Mouse (Mus musculus): ENCODE results near the gene Tsc22d4. TPM values are rescaled to one million over a fixed set of nuclear protein-coding genes. Genes with fewer than 3 reads are reported as not detected.

The Tsc22d4 gene
- polyA plus RNA-seq, 1 experiment from 2014 or later = 144 TPM

- Histone ChIP-seq H3K27ac (replicated peaks in 1 of 2; ENCODE audit: control insufficient read depth in 1 of 2, insufficient read depth in 1 of 2, low read depth in 2 of 2, low read length in 2 of 2) (no peak overlapping the region), H3K4me3 (ENCODE audit: control insufficient read depth in 1 of 2, insufficient read depth in 1 of 2, low read depth in 1 of 2, low read length in 2 of 2) (peak overlapping the region in 1 of 2 experiments; percentile 63; a peak in 2 of 4 replicates), H3K9me3 (ENCODE audit: control insufficient read depth, low read length) (no peaks in the 10 kb centered on the region), H3K27me3 (ENCODE audit: control insufficient read depth, insufficient read depth, low read length) (no peaks in the 10 kb centered on the region), H3K9ac (ENCODE audit: low read length) (peak overlapping the region; percentile 96), H3K36me3 (ENCODE audit: control insufficient read depth, insufficient read depth, low read length) (peaks cover 50% of the 10 kb centered on the region), H3K4me1 (ENCODE audit: control insufficient read depth in 2 of 2, insufficient read depth in 2 of 2, low read length in 2 of 2) (peaks cover 23 to 39% of the 10 kb centered on the region in 2 experiments), H3K4me2 (ENCODE audit: low read length) (peak overlapping the region; percentile 71)
- WGBS = 76% methylated on average over 13 of the region's 13 CpGs
- no peak for ATAC-seq (ENCODE audit: insufficient number of reproducible peaks, insufficient read depth, low FRiP score, low read depth)
Measured at GRCm38 (mm10) chr5:137782776-137783522, 37.4 kb downstream of the Tsc22d4 start.

- Histone ChIP-seq H3K9me3 (ENCODE audit: control insufficient read depth, low read length) (no peaks in the 10 kb centered on the region), H3K9ac (ENCODE audit: low read length) (peak overlapping the region; percentile 96), H3K27me3 (ENCODE audit: control insufficient read depth, insufficient read depth, low read length) (no peaks in the 10 kb centered on the region), H3K4me3 (ENCODE audit: control insufficient read depth in 1 of 2, insufficient read depth in 1 of 2, low read depth in 1 of 2, low read length in 2 of 2) (peak overlapping the region; percentile 2 to 63; a peak in 3 of 4 replicates), H3K27ac (replicated peaks in 1 of 2; ENCODE audit: control insufficient read depth in 1 of 2, insufficient read depth in 1 of 2, low read depth in 2 of 2, low read length in 2 of 2) (no peak overlapping the region), H3K36me3 (ENCODE audit: control insufficient read depth, insufficient read depth, low read length) (peaks cover 50% of the 10 kb centered on the region), H3K4me2 (ENCODE audit: low read length) (peak overlapping the region; percentile 71), H3K4me1 (ENCODE audit: control insufficient read depth in 2 of 2, insufficient read depth in 2 of 2, low read length in 2 of 2) (peaks cover 26 to 36% of the 10 kb centered on the region in 2 experiments)
- WGBS = 61% methylated on average over 9 of the region's 9 CpGs
- no peak for ATAC-seq (ENCODE audit: insufficient number of reproducible peaks, insufficient read depth, low FRiP score, low read depth)
Measured at GRCm38 (mm10) chr5:137783901-137784540, 38.5 kb downstream of the Tsc22d4 start.

- ATAC-seq (ENCODE audit: insufficient number of reproducible peaks, insufficient read depth, low FRiP score, low read depth) = no peak
- peak overlapping the region; percentile 62 to 63 for H3K4me3 ChIP-seq (ENCODE audit: control insufficient read depth in 1 of 2, insufficient read depth in 1 of 2, low read depth in 1 of 2, low read length in 2 of 2)
- H3K9ac ChIP-seq (ENCODE audit: low read length) = peak overlapping the region; percentile 96
- WGBS = 82% methylated on average over 14 of the region's 14 CpGs
- H3K9me3 ChIP-seq (ENCODE audit: control insufficient read depth, low read length) = no peaks in the 10 kb centered on the region
- H3K27ac ChIP-seq (replicated peaks in 1 of 2; ENCODE audit: control insufficient read depth in 1 of 2, insufficient read depth in 1 of 2, low read depth in 2 of 2, low read length in 2 of 2) = no peak overlapping the region
- peaks cover 50% of the 10 kb centered on the region for H3K36me3 ChIP-seq (ENCODE audit: control insufficient read depth, insufficient read depth, low read length)
- peaks cover 26 to 36% of the 10 kb centered on the region in 2 experiments for H3K4me1 ChIP-seq (ENCODE audit: control insufficient read depth in 2 of 2, insufficient read depth in 2 of 2, low read length in 2 of 2)
- H3K27me3 ChIP-seq (ENCODE audit: control insufficient read depth, insufficient read depth, low read length) = no peaks in the 10 kb centered on the region
- H3K4me2 ChIP-seq (ENCODE audit: low read length) = peak overlapping the region; percentile 71
Measured at GRCm38 (mm10) chr5:137784546-137784945, 39.0 kb downstream of the Tsc22d4 start.

- WGBS = 2% methylated on average over 48 of the region's 62 CpGs
Measured at GRCm38 (mm10) chr5:137785164-137786031, 39.9 kb downstream of the Tsc22d4 start.

GRCm38 (mm10) chr5:137786109-137786942 is 40.8 kb downstream of the Tsc22d4 start:
- H3K27me3 ChIP-seq (ENCODE audit: control insufficient read depth, insufficient read depth, low read length) = no peaks in the 10 kb centered on the region
- H3K27ac ChIP-seq (replicated peaks in 1 of 2; ENCODE audit: control insufficient read depth in 1 of 2, insufficient read depth in 1 of 2, low read depth in 2 of 2, low read length in 2 of 2) = peak overlapping the region; percentile 97 to 98
- peak overlapping the region; percentile 62 to 63 for H3K4me3 ChIP-seq (ENCODE audit: control insufficient read depth in 1 of 2, insufficient read depth in 1 of 2, low read depth in 1 of 2, low read length in 2 of 2)
- H3K9ac ChIP-seq (ENCODE audit: low read length) = peak overlapping the region; percentile 96
- H3K9me3 ChIP-seq (ENCODE audit: control insufficient read depth, low read length) = no peaks in the 10 kb centered on the region
- H3K4me1 ChIP-seq (ENCODE audit: control insufficient read depth in 2 of 2, insufficient read depth in 2 of 2, low read length in 2 of 2) = peaks cover 26 to 28% of the 10 kb centered on the region in 2 experiments
- WGBS = under 1% methylated on average over 75 of the region's 79 CpGs
- peak; percentile 92 for ATAC-seq (ENCODE audit: insufficient number of reproducible peaks, insufficient read depth, low FRiP score, low read depth)
- peak overlapping the region; percentile 77 for H3K4me2 ChIP-seq (ENCODE audit: low read length)
- H3K36me3 ChIP-seq (ENCODE audit: control insufficient read depth, insufficient read depth, low read length) = peaks cover 37% of the 10 kb centered on the region

More at GRCm38 (mm10) chr5:137785164-137786031, 39.9 kb downstream of the Tsc22d4 start:
- Histone ChIP-seq H3K27ac (replicated peaks in 1 of 2; ENCODE audit: control insufficient read depth in 1 of 2, insufficient read depth in 1 of 2, low read depth in 2 of 2, low read length in 2 of 2) (peak overlapping the region; percentile 97 to 98), H3K9ac (ENCODE audit: low read length) (peak overlapping the region; percentile 96), H3K36me3 (ENCODE audit: control insufficient read depth, insufficient read depth, low read length) (peaks cover 46% of the 10 kb centered on the region), H3K9me3 (ENCODE audit: control insufficient read depth, low read length) (no peaks in the 10 kb centered on the region), H3K4me2 (ENCODE audit: low read length) (peak overlapping the region; percentile 71), H3K4me1 (ENCODE audit: control insufficient read depth in 2 of 2, insufficient read depth in 2 of 2, low read length in 2 of 2) (peaks cover 26 to 28% of the 10 kb centered on the region in 2 experiments), H3K27me3 (ENCODE audit: control insufficient read depth, insufficient read depth, low read length) (no peaks in the 10 kb centered on the region), H3K4me3 (ENCODE audit: control insufficient read depth in 1 of 2, insufficient read depth in 1 of 2, low read depth in 1 of 2, low read length in 2 of 2) (peak overlapping the region; percentile 62 to 63)
- ATAC-seq (ENCODE audit: insufficient number of reproducible peaks, insufficient read depth, low FRiP score, low read depth) = no peak

- Histone ChIP-seq H3K4me2 (ENCODE audit: low read length) (peak within 1 kb of the TSS; percentile 77), H3K36me3 (ENCODE audit: control insufficient read depth, insufficient read depth, low read length) (peaks cover 26% of the 10 kb centered on the region), H3K9ac (ENCODE audit: low read length) (peak within 1 kb of the TSS; percentile 96), H3K27ac (replicated peaks in 1 of 2; ENCODE audit: control insufficient read depth in 1 of 2, insufficient read depth in 1 of 2, low read depth in 2 of 2, low read length in 2 of 2) (peak within 1 kb of the TSS; percentile 97 to 98), H3K9me3 (ENCODE audit: control insufficient read depth, low read length) (no peaks in the 10 kb centered on the region), H3K4me1 (ENCODE audit: control insufficient read depth in 2 of 2, insufficient read depth in 2 of 2, low read length in 2 of 2) (peaks cover 26 to 28% of the 10 kb centered on the region in 2 experiments), H3K27me3 (ENCODE audit: control insufficient read depth, insufficient read depth, low read length) (no peaks in the 10 kb centered on the region), H3K4me3 (ENCODE audit: control insufficient read depth in 1 of 2, insufficient read depth in 1 of 2, low read depth in 1 of 2, low read length in 2 of 2) (peak within 1 kb of the TSS; percentile 62 to 63)
- peak; percentile 38 for ATAC-seq (ENCODE audit: insufficient number of reproducible peaks, insufficient read depth, low FRiP score, low read depth)
- 0% methylated on average over 48 of the region's 48 CpGs for WGBS
Measured at GRCm38 (mm10) chr5:137787151-137787928, 41.8 kb downstream of the Tsc22d4 start, which contains the start of the genes Mepce and Zcwpw1. Gene Mepce, minus strand, starts transcription at chr5:137787655. Gene Zcwpw1, plus strand, starts transcription at chr5:137787798.
